Mouse (Mus musculus) neutrophil, adult 5-6 weeks (primary cell): ENCODE measurements around the gene Mctp1. TPM values are rescaled to one million over a fixed set of nuclear protein-coding genes. Genes with fewer than 3 reads are reported as not detected.
"Not testable (repeated sequence)": the region's sequence is repeated elsewhere in the genome, so short reads cannot be mapped to it uniquely, and the experiment has no call there.

Experiments
- ATAC-seq: fragments of 151-379, 151-347 bp; 2 replicates; pipeline ENCODE4 v1.8.0; 2017; ENCODE audit warnings: mild to moderate bottlenecking, moderate TSS enrichment; ENCODE audit not compliant: insufficient number of reproducible peaks, poor library complexity, low FRiP score, severe bottlenecking; ENCODE audit errors: extremely low read depth
- total RNA-seq: library from RNA; stranded (forward); fragments of 200-1000 nt; gene quantifications from 2 replicates; pipeline ENCODE4 v1.2.3, GENCODE M21; 2017

Mctp1 gene
- total RNA-seq, 1 experiment from 2014 or later: 80.4 TPM

- no peak for ATAC-seq
These were observed 486.0 kb downstream of the Mctp1 start for GRCm38 (mm10) chr13:76870291-76870690.

- no peak for ATAC-seq
These were observed 493.8 kb downstream of the Mctp1 start for GRCm38 (mm10) chr13:76877887-76878763.

GRCm38 (mm10) chr13:76879008-76879407, 494.7 kb downstream of the Mctp1 start:
- no peak for ATAC-seq

GRCm38 (mm10) chr13:76884517-76885092, 500.3 kb downstream of the Mctp1 start:
- no peak for ATAC-seq

GRCm38 (mm10) chr13:76892987-76893386, 508.7 kb downstream of the Mctp1 start:
- no peak for ATAC-seq

GRCm38 (mm10) chr13:76895770-76896456, 511.6 kb downstream of the Mctp1 start:
- ATAC-seq: no peak

- no peak for ATAC-seq
These were observed 512.1 kb downstream of the Mctp1 start for GRCm38 (mm10) chr13:76896457-76896790.

- ATAC-seq: no peak
These were observed 534.0 kb downstream of the Mctp1 start for GRCm38 (mm10) chr13:76918321-76918720.

- no peak for ATAC-seq
These were observed 542.5 kb downstream of the Mctp1 start for GRCm38 (mm10) chr13:76926851-76927250.

GRCm38 (mm10) chr13:76927875-76928440, 543.6 kb downstream of the Mctp1 start:
- no peak for ATAC-seq

- no peak for ATAC-seq
These were observed 544.8 kb downstream of the Mctp1 start for GRCm38 (mm10) chr13:76929152-76929551.

GRCm38 (mm10) chr13:76932933-76933332, 548.6 kb downstream of the Mctp1 start:
- ATAC-seq: no peak

GRCm38 (mm10) chr13:76949234-76949633, 564.9 kb downstream of the Mctp1 start:
- ATAC-seq: no peak

- no peak for ATAC-seq
These were observed 583.3 kb downstream of the Mctp1 start for GRCm38 (mm10) chr13:76967588-76967987.

GRCm38 (mm10) chr13:76969386-76969785, 585.1 kb downstream of the Mctp1 start:
- no peak for ATAC-seq

GRCm38 (mm10) chr13:76971046-76971445, 586.7 kb downstream of the Mctp1 start:
- not testable (repeated sequence) for ATAC-seq

- ATAC-seq: no peak
These were observed 618.3 kb downstream of the Mctp1 start for GRCm38 (mm10) chr13:77002628-77003027.

GRCm38 (mm10) chr13:77003684-77004083, 619.3 kb downstream of the Mctp1 start:
- ATAC-seq: no peak

GRCm38 (mm10) chr13:77018851-77019250, 634.5 kb downstream of the Mctp1 start:
- ATAC-seq: no peak

GRCm38 (mm10) chr13:77029594-77029993, 645.3 kb downstream of the Mctp1 start:
- no peak for ATAC-seq
